Mouse (Mus musculus) retina, postnatal 7 days (tissue): ENCODE results near the gene Itgad.
A peak's percentile ranks its signal among the peaks of the same experiment; 100 is the strongest.

Source experiments
- DNase-seq: peaks from one replicate; pipeline ENCODE4 v3.0.0-alpha.2; 2012; ENCODE audit warnings: low read depth, low spot score

Itgad gene

DNA sequence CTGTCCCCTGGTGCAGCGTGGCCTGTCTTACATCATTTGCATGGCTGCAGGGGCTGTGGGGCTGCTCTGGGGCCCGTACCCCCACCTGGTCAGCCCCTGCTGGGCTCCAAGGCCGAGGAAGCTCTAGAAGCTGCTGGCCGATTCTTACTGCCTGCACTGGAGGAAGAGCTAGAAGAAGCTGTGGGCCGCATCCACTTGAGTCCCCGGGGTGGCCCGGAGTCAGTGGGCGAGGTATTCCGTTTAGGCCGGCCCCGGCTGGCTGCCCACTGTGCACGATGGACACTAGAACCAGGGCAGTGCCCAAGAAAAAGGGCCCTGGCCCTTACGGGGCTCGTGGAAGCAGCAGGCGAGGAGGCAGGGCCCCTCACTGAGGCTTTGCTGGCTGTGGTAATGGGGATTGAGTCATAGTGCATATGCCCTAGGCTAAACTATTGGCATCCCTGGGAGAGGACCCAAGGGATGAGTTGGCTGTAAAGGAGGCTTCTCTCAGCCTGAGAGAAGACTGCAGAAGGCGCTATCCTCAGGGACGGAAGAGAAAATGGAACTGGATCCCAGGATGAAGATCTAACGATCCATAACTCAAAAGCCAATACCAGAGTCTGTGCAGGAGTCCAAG, 90.3 kb downstream of the Itgad start:
- DNase-seq: no peak

GRCm38 (mm10) chr7:128245547-128245946, 91.4 kb downstream of the Itgad start:
- DNase-seq: no peak

DNA sequence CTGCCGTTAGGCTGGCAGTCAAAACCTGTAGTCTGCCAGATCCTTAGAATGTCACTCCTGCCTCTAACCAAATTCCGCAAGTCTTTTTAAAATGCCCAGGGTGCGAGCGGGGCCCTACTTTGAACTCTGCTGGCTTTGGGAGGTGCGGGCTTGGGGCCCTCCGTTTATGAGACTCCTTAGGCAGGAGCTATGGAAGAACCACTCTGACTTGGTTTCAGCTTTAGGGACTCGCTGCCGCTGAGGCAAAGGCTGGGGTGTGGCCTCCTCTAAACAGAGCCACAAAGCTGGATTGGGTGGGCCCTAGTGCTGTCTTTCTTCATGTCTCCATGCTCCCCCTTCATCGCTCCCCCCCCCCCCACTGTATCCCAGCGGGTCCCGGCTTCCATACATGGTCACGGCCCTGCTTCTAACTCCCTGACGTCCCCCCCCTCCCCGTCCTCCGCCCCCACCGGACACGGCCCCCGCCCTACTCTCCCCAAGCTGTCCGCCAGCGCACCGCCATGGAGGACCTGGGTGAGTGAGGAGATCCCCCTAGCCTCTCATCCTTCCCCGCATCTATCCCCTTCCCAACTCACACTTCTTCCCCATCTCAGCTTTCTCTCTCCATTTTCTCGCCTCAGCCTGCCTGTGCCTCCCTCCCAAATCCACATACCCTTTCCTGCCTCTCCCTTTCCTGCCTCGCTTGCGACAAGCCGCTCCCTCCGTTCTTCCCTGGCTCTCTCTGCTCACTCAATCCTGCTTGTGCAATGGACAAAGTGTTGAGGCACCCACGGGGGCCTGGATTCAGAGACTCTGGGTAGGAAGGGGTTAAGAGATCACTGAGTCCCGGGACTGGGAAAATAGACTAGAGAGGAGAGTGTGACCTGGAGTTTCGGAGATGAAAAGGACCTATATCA, 92.6 kb downstream of the Itgad start, which contains the start of gene Tgfb1i1:
TSS of gene Tgfb1i1 (plus strand) at position 317 of the 896 bp plus-strand sequence.
- no peak for DNase-seq

- peak; percentile 79 for DNase-seq
Measured at GRCm38 (mm10) chr7:128247443-128247842, 93.3 kb downstream of the Itgad start.

DNA sequence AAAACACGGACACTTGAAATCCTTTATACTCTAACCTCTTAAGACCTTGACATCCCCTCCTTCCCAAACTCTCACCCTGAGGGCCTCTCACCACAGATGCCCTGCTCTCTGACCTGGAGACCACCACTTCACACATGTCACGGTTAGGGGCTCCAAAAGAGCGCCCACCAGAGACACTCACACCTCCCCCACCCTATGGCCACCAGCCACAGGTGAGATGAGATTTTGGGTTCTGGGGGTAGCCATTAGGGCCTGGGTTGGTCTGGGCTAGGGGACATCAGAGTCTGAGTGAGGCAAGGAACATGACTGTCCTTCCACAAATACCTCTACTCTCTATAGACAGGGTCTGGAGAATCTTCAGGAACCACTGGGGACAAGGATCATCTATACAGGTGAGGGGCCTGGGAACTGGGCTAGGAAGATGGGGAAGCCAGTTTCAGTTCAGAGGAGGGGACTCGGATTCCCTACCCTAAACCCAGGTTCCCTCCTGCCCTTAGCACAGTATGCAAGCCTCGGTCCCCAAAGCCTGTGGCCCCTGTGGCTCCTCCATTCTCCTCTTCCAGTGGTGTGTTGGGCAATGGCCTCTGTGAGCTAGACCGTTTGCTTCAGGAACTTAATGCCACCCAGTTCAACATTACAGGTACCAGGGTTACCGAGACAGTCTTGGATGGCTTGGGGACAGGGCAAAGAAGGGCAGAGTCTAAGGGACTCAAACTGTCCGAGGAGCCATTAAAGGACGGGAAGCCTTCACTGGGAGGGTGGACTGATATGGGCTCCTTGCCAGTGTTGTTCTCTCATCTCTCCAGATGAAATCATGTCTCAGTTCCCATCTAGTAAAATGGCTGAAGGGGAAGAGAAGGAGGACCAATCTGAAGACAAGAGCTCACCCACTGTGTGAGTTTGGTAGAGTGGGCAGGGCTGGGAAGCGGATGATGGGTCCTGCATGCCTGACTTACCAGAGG, 94.2 kb downstream of the Itgad start:
- DNase-seq: no peak

- DNase-seq: no peak
Measured at GRCm38 (mm10) chr7:128249998-128250397, 95.8 kb downstream of the Itgad start.

DNA sequence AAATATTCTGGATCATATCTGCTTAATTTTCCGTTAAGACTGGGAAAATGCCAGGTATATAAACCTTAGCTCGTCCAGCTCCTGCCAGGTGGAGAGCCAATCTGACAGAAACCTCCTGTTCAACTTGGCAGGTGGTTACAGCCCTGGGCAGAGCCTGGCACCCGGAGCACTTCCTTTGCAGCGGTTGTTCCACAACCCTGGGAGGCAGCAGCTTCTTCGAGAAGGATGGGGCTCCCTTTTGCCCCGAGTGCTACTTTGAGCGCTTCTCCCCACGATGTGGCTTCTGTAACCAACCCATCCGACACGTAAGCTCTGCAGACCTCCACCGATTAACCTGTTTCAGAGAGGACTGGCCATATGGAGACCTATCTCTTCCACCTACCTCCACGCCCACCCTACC, 97.8 kb downstream of the Itgad start:
- DNase-seq: no peak

- no peak for DNase-seq
Measured at GRCm38 (mm10) chr7:128252609-128253008, 98.4 kb downstream of the Itgad start.

- DNase-seq: no peak
Measured at GRCm38 (mm10) chr7:128254978-128255377, 100.8 kb downstream of the Itgad start.

GRCm38 (mm10) chr7:128255757-128256156, 101.6 kb downstream of the Itgad start:
- DNase-seq: no peak

GRCm38 (mm10) chr7:128256783-128257334, 102.7 kb downstream of the Itgad start:
- DNase-seq: no peak

GRCm38 (mm10) chr7:128265411-128265810, 111.2 kb downstream of the Itgad start, which contains the start of gene Slc5a2:
Gene Slc5a2, plus strand, starts transcription at chr7:128265657.
- DNase-seq: no peak

GRCm38 (mm10) chr7:128266056-128266455, 111.9 kb downstream of the Itgad start:
- no peak for DNase-seq

- DNase-seq: no peak
Measured at GRCm38 (mm10) chr7:128267391-128267790, 113.2 kb downstream of the Itgad start.

- no peak for DNase-seq
Measured at GRCm38 (mm10) chr7:128267813-128268212, 113.6 kb downstream of the Itgad start.

DNA sequence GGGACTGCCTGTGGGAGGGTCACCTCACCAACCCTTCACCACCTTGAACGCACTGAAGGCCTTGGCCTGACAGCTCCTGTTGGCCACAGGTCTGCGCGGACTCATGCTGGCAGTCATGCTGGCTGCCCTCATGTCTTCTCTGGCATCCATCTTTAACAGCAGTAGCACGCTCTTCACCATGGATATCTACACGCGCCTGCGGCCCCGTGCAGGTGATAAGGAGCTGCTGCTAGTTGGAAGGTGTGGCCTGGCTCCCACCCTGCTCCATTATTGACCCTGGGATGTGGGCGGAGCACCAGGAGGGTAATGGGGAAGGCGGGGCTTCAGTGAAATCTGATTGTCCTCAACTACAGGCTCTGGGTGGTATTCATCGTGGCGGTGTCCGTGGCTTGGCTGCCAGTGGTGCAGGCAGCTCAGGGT, 116.3 kb downstream of the Itgad start:
- no peak for DNase-seq

DNA sequence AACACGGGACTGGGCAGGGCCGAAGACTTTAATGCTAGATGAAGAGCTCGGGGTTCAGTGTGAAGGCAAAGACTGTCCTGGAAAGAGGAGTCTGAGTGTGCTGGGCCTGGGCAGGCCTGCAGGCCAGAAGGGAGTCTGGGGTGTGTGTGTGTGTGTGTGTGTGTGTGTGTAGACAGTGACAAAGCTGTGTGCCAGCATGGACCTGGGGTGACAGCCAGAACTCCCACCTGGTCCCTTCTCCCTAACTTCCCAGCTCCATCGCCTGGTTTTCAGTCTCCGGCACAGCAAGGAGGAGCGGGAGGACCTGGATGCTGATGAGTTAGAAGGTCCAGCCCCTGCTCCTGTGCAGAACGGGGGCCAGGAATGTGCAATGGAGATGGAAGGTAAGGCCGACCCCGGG, 117.3 kb downstream of the Itgad start:
- no peak for DNase-seq
